Mouse (Mus musculus): ENCODE data around the gene Tut1.

The Tut1 gene

DNA sequence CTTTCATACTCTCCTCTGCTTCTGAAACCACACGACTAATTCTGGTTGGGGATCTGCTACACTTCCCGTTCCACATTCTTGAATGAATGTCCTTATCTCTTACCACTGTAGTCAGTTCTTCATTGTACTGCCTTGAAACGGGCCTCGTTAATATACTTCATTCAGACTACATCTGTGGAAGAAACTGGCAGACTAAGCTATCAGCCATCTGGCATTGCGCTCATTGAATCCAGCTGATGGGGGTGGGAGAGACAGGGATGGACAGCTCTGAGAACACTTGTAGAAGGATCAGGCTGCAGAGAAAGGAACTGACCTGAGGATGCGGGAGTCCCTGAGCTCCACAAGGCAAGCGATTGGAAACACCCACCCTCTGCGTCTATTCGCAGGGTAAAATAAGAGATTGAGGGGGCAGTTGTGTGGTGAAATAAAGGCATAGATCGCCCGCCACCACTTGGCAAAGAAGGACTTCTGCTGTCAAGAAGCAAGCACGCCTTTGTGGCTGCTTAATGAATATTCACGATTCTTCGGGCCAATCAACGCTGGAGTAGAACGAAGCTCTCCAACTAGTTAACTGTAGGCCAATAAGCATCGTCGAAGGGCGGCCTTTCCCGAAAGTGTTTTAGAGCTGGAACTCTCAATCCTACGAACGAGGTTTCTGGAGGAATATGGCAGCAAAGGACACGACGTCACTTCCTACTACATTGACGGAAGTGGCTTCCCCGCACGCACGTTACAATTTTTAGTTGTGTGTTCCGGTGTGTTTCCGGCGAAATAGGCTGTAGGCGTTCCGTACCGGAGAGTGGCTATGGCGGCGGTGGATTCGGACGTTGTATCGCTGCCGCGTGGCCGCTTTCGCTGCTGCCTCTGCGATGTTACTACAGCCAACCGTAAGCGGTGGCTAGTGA is at the start of gene Tut1:
Gene Tut1 (plus strand): TSS at position 713 of the 905 bp plus-strand sequence.
- DNase-seq, result peak; percentile 91 to 92

DNA sequence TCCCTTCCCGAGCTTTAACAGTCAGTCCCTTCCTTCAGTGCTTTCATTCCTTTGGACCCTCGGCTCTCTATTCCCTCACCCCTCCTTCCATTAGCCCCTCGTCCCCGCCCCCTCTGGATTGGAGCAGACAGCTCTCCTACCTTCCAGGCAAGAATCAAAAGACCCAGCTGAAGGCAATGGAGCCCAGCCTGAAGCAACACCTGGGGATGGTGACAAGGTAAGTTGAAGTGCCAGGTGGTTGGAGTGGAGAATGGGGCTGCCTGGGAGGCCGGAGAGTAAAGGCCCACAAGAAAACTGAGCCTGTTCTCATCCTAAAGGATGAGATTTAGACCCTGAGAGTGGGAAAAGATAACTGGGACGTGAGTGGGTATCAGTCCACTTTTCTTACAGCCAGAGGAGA is 45.1 kb upstream of the Tut1 start:
- no peak for DNase-seq

DNA sequence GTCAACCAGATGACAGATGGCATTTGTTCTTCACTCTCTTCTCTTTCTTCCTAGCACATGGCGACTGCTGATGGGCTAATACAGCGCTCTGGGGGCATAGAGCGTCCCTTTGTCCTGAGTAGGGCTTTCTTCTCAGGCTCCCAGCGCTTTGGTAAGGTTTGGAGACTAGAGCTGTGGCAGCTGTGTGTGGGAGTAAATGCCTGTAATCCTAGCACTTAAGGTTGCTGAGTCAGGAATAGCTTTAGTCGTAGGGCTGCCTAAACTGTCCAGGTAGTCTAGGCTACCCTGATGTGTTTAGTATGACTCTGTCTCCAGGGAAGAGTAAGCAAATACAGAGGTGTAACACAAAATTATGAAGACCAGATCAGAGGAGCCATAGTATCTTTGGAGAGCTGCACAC is 41.8 kb upstream of the Tut1 start:
- no peak for DNase-seq

DNA sequence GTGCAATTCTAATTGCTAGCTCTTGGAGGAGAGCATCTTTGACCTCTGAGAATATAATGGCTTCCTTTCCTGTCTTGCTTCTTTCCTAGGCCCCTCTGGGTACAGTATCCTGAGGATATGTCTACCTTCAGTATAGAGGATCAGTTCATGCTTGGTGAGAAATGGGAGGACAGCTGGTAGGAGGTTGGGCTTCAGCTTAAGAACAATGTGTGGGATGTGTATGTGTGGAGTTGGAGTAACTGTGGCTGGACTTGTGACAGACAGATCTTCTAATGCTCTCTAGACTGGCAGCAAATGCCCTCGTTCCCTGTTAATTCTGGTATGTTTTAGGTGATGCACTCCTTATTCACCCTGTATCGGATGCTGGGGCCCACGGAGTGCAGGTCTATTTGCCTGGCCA is 39.4 kb upstream of the Tut1 start:
- no peak for DNase-seq

DNA sequence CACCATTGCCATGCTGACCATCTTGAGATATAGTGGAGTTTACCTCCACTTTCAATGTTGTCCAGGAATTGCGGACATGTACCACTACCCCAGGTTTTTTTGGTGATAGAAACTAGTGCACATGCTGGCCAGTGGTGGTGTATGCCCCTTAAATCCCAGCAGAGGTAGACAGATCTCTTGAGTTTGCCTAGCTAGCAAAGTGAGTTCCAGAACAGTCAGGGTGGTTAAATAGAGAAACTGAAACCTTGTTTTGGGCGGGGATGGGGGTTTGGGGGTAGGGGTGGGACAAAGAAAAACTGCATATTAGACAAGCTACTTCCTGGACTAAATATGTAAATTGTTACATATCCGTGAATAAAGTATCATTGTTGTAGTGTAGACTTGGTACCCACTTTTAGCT is 34.6 kb upstream of the Tut1 start:
- DNase-seq, result no peak

DNA sequence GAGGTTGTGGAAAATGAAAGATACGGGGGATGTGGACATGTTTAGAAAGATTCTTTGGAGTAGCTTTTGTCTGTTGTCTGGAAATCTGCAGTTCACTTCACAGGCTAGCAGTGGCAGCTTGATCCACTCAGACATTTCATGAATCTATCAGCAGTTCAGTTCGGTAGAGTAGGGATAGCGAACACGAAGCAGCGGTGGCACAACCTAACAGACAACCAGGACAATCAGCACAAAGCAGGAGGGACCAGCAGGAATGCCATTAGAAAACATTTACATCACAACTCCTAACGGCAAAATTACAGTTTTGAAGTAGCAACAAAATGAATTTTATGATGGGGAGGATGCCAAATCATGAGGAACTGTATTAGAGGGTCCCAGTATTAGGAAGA is 34.0 kb upstream of the Tut1 start:
- no peak for DNase-seq

DNA sequence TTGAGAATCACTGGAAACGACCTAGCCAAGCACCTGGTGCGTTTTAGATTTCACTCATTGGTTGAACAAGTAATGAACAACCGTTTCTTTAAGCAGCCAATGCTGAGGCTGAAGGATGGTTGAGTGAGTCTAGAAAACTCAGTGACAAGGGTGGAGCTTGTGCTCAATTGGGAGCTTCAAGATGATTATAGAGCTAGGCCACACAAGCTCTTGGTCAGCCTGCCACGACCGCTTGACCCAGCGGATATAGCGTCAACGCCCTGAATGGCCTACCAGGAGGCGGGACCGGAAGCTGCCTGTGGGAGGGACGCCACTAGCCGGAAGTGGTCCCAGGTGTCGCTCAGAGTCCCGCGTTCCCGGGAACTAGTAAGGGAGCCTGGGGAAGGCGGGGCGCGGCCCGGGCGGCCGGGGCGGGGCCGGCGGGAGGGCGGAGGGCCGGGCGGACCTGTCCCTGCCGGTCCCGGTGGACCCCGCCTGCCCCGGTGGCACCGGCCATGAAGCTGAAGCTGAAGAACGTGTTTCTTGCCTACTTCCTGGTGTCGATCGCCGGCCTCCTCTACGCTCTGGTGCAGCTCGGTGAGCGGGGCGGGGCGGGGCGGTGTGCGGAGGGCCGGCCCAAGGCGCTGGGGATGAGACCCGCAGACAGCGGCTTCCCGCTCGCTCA is 33.4 kb upstream of the Tut1 start, which contains the start of gene B3gat3:
Gene B3gat3 (plus strand): TSS at position 302 of the 664 bp plus-strand sequence.
- peak; percentile 79 to 84 for DNase-seq

DNA sequence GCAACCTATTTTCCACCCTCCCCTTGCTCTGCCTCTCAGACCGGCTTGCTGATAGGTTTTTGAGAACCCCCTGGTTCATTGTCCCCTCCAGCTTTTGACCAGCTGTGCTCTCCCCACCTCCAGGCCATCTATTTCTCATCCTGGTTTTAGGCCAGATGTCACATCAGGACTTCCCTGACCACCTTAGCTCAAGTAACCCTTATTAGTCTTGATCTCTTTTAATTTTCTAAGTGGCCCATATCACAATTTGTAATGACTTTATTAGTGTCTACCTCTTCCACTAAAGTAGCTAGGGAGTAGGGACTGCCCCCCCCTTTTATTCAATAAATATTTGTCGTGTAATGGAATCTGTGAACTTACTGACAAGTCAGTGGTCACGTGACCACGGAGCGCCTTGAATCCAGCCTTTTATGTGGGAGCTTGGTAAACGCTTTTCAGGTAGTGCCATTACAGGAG is 32.8 kb upstream of the Tut1 start:
- peak in 1 of 2 experiments; percentile 15 for DNase-seq

DNA sequence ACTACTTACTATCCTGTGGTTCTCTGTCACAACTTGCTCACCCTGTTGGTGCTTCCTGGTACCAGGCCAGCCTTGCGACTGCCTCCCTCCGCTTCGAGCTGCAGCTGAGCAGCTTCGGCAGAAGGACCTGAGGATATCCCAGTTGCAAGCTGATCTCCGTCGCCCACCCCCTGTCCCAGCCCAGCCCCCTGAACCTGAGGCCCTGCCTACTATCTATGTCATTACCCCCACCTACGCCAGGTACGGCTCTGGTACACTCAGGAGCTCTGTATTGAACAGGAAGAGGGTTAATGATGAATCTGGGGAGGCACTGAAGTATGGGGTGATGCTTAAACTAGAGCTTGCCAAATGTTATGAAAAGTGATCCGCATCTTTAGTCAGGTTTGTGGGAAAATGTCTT is 31.9 kb upstream of the Tut1 start:
- no peak for DNase-seq

DNA sequence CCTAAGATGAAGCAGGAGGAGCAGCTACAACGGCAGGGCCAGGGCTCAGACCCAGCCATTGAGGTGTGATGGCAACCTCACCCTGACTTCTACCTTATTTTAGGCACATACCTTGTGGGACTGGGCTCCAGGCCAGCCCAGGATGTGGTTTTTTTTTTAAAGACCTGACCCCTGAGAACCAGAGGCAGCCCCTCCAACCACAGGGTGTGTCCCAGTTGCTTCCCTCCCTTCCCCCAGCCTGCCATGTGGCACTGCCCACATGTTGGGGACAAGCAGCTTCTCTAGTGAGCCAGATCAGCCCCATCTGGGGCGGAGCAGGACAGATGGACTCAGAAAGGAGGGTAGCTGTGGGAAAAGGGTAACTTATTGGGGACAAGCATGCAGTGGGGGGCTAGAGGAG is 26.9 kb upstream of the Tut1 start:
- DNase-seq, result no peak

DNA sequence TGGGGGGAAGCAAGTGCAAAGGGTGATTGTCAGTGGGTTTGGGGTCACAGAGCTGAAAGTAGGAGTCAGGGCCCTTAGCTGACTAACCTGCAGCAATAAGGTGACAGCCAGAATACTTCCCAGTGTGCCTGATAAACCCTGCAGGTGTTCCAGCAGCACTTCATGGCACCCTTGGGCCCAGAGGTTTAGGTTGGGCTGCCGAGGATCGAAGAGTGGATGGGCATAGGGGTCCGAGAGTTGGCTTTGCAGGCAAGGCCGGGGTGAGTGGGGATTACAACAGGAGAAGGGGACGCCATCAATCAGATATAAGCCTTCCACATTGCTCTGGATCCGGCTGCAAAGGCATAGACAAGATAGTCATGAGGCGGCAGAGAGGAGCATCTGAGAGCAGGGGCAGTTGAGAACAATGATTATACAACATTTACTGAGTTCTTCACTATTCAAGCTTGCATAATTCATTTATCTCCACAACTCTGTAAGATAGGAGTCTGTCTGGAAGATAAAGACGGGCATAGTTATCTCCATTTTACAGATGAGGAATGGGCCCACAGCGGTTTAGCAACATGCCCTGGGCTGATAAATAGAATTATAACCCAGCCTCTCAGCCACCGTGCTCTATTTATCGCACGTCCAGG is 25.6 kb upstream of the Tut1 start:
- DNase-seq, result no peak

DNA sequence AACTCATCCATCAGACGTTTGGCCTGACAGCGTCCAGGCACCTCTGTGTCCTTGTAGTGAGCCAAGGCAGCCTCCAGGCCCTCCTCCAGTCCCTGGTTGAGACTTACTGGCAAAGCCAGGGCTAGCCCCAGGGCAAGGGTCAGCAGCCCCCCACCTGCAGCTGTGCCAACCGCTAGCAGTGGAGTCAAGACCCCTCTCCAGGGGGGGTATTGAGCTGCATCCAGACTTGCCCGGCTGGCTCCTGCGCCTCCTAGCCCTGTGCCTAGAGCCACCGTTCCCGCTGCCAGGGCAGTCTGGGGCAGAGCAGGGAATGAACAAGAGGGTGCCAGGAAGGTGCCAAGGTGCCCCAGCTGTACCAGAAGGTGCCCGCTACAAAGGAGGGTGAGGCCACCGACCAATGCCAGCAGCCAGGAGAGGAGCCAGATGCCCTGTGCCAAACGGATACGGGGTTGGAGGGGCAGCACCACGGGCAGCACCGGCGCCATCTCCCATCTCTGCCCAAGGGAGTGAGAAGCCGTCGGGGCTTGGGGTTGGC is 24.9 kb upstream of the Tut1 start:
- no peak for DNase-seq

DNA sequence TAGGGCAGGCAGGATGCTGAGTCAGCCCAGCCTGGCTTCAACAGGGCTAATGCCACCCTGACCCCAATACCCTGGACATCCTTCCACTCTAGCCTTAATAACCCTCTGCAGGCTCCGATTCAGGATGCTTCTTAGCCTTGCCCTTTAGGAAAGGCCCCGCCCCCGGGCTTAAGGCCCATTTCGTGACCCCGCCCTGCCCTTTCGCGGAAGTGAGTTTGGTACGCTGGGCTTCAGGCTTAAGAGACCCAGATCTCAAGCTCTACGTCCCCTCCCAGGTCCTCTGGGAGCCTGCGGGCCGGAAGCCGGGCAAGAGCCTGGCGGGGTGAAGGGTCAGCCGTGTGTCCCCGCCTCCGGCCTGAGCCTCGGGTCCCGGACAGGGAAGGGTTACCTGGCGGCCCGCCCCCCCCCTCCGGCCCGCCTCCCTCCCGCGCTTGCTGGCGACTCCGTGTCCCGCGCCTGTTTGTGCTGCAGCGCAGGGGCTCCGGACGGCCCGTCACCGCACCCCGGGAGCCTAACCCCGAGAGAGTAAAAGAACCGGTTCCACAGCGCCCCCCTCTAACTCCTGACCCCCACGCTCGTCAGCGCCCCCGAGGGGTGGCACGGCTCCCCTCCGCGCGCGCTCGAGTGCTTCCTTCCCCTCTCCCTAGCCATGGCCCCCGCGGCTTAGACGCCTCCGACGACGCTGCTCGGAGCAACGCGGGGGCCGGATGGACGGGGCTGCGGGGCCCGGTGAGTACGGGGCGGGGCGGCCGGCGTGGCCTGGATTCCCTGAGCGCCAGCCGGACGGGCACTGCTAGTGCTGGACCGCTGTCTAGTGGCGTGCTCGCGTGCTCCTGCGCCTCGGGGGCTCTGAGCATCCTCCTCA is 24.2 kb upstream of the Tut1 start, which contains the start of the genes Rom1 and Eml3:
Gene Rom1 (minus strand): TSS at position 133 of the 865 bp plus-strand sequence.
Gene Eml3 (plus strand): TSS at position 329 of the 865 bp plus-strand sequence.
- DNase-seq, result peak; percentile 86

DNA sequence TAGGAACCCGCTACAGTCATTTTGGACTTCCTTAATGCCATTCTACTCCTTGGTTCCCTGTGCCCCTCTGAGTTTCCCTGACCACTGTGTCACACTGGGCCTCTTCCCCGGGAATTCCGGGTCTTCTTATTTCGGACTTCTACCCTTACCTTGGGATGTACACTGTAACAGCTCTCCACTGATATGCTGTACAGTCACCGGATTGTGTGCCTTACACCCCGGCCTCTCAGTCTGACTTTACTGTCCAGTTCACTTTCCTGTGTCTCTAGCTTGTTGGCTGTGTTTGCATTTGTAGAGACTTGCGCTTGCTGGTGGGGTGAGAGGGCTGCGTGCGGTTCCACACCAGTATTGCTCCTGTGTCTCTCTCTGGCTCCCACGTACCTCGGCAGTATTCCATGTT is 23.5 kb upstream of the Tut1 start:
- no peak for DNase-seq

DNA sequence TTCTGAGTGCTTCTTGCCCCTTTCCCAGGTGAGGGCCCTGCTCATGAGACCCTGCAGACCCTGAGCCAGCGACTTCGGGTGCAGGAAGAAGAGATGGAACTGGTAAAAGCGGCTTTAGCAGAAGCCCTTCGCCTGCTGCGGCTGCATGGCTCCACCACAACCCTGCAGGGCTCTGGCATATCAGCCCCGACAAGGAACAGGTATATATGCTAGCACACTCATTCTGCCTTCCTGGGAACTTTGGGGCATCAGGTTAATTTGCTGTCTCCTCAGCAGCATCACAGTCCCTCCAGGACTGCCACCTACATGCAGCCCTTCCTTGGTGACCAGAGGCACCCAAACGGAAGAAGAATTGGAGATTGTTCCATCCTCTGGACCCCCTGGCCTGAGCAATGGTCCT is 22.9 kb upstream of the Tut1 start:
- no peak for DNase-seq

DNA sequence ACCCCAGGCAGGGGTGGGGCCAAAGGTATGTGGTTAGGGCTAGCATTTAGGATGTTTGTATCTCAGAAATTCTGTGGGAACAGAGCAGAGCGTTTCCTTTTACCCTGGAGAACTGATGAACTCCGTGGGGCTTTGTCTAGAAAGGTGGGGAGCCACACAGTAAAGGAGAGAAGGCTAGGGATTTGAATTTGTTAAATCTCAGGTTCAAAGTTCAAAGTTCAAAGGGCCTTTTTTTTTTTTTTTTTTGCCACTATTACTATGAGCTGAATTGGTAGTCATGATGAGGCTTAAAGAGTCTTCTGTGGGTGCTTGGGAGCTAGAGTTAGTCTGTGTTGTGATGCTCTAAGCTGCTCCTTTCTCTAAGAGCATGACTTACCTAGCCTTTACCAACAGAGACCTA is 16.9 kb upstream of the Tut1 start:
- DNase-seq, result no peak

DNA sequence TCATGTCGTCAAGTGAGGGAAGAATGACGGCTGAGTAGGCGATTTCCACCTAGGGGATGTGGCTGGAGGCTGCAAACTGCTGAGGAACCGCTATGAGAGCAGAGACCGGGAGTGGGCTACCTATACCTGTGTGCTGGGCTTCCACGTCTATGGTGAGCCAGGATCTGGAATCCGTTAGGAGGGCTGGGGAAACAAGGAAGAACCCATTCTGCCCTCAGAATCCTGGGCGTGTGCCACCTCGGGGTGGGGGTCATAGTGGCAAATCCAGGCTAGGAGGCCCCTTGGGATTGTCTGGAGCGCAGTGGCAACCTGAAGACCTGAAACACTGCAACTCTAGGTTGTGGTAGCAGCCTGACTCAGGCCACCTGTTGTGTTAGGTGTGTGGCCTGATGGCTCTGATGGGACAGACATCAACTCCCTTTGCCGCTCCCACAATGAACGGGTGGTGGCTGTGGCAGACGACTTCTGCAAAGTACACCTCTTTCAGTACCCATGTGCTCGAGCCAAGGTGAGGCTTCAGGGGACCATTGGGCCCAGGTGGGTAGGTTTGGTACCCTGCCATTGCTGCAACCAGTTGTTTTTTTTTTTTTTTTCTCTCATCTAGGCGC is 13.0 kb upstream of the Tut1 start:
- DNase-seq, result no peak

DNA sequence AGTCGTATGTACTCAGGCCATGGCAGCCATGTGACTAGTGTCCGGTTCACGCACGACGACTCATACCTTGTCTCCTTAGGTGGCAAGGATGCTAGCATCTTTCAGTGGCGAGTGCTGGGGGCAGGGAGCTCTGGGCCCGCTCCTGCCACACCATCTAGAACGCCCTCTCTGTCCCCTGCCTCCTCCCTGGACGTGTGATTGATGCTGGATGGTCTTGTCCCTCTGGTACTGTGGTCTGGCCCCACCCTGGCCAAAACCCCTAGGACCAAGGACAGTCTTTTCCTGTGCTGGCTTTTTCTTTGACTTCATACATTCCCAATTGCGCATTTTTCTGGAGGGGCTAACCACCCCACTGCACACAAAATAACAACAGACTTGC is 12.5 kb upstream of the Tut1 start:
- DNase-seq, result no peak

DNA sequence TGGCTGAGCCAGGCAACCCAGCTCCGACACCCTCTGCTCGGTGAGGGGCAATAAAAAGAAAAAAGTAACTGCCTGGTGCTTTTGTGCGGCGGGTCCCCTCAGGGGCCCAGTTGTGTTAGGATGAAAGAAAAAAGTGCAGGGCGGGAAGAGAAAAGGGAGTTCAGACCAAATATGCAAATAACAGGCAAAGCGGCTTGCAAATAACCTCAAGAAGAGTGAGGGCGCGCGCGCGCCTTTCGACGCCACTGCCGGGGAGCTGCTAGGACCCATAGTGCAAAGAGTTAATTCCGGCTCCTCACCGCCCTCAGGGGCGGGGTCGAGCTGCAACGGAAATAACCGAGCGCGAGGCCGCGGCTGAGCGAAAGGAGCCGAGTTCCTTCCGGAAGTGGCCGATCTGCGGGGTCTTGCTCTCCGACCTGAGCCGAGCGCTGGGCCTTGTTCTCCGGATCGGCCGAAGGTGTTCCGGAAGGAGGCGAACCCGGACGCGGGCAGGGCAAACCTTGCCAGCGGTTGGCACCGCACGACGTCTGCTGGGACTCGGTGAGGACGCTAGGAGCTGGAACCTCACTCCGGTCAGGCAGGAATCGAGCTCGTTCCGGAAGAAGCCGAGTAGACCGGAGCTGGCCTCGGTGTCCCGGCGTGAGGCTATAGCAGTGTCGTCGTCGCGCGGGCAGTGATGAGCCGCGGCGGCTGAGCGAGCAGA is 12.0 kb upstream of the Tut1 start, which contains the start of gene Mta2:
Gene Mta2 (plus strand): TSS at position 361 of the 703 bp plus-strand sequence.
- peak; percentile 96 to 97 for DNase-seq

DNA sequence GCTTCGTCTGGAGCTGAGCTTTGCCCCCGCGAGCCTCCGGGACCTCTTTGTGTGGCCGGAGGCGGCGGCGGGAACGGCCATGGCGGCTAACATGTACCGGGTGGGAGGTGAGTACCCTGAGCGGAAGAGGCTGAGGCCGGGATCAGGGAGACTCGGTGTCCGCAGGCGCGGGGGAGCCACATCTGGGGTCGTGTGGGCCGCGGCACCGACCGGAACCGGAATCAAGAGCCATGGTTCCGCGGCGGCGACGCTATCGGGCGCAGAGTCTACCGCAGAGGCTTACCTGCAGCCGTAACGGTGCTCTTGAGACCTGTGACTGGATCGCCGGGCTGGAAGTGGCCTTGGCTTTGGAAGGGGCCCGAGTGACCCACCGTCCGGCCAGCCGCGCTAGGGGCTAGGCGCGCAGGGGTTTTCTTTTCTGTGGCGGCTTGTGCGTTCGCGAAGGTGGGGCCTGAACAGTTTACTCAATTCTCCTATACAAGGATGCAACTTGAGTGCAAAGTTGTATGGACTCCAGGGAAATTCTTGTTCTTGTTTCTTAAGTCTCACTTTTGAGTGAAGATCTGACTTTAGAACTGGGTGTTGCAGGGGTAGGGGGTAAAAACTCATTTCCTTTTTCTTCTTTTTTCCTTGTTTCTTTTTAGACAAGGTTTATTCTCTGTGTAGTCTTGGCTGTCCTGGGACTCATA is 11.2 kb upstream of the Tut1 start:
- no peak for DNase-seq

Data from B cell, adult 2 months (primary cell).